Mouse (Mus musculus) cerebellum, adult 11-12 months (tissue): Measurements from ENCODE around the gene Smarcd1.
"Not testable (repeated sequence)": the region's sequence is repeated elsewhere in the genome, so short reads cannot be mapped to it uniquely, and the experiment has no call there.

Experiments used
- DNase-seq: peaks from one replicate; pipeline ENCODE4 v3.0.0; 2022

The Smarcd1 gene

DNA sequence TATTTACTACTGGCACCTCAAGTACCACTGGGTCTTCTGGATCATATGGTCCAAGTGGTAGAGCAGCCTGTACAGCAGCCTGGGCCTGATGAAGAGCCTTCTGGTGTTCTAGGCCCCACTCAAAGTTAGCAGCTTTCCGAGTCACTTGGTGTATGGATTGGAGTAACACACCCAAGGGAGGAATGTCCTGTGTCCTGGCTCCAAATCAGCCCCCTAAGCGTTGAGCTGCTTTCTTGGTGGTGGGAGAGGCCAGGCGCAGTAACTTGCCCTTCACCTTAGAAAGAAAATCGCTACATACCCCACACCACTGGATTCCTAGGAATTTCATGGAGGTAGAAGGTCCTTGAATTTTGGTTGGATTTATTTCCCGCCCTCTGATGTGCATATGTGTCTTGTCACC, 17.8 kb upstream of the Smarcd1 start:
- DNase-seq: no peak

DNA sequence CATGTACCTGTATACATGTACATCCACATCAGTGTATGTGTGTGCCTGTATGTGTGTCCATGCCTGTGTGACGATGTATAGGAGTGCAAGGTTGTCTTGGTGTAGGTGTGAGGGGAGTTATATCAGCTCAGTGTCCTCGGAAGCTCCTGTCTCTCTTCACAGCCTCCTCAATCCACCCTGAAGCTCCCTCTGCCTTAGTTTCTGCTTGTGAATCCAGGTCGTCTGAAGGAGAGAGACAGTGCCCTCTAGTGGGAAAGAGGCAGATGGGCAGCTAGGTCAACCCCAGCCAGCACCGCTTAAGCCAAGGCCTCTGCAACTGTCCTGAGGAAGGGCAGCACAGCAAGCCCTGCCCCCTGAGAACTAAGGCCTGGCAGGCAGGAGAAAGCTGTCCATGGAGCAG, 13.2 kb upstream of the Smarcd1 start:
- peak; percentile 79 for DNase-seq

DNA sequence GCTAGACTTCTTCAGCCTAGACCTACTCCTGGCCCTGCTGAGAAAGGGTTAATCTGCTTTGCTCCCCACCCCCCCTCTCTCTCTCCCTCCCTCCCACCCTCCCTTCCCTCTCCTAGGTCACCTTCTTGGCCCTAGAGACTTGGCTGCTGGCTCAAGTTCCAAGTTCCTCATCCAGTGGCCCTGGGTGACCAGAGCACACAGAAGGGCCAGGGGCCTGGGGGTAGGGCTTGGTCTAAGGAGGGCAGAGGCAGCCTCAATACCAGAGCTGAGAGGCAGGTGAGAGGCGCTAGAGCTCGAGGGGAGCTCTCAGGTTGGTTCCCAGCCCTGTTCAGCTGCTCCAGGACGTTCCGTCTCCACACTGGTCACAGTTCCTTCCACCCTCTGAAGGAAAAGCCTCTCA, 11.0 kb upstream of the Smarcd1 start:
- no peak for DNase-seq

DNA sequence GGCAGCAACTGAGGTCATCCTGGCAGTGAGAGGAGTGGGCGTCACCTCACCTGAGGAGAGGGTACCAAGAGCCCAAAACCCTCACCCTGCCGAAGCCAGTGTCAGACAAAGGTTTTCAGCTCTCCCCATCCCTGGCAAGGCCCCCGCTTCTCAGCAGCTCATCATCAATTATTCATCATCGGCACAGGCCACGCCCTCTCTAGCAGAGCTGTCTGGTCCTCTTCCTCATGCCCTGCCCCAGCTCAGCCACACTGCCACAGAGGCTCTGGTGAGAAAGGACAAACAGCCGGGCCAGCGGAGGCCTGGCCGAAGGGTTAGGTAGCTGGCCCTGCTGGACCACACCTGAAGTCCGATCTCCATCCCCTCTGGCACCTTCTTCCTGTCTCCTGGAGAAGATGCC, 10.0 kb upstream of the Smarcd1 start:
- no peak for DNase-seq

DNA sequence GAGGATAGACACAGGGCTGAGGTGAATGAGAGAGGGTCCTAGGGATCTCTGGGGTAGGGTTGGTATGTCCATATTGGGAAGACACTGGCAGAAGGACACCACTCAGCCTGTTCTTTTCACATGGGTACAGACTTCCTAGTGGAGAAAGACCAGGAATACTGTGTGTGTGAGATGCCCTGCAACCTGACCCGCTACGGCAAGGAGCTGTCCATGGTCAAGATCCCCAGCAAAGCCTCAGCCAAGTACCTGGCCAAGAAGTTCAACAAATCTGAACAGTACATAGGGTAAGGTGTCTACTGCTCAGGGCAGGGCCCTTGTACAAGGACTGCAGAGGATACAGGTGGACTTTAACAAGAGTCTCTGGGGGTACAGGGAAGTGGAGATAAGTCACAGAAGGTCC, 4.6 kb upstream of the Smarcd1 start:
- no peak for DNase-seq

DNA sequence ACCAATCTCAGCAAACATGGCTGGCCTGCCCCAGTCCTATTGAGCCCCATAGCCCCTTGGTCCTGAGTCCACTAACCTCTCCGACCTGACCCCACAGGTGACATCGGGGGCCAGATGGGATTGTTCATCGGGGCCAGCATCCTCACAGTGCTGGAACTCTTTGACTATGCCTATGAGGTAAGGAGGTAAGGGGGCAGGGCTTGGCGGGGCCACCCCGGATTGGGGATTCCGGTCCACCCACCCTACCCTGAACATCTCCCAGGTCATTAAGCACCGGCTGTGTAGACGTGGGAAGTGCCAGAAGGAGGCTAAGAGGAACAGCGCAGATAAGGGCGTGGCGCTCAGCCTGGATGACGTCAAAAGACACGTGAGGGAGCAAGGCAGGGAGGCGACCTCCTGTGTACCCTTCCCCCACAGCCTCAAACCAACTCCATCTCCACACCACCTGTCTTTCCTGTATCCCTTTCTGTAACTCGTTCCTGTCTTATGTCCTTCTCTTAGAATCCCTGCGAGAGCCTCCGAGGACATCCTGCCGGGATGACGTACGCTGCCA, 3.3 kb upstream of the Smarcd1 start:
- DNase-seq: no peak

DNA sequence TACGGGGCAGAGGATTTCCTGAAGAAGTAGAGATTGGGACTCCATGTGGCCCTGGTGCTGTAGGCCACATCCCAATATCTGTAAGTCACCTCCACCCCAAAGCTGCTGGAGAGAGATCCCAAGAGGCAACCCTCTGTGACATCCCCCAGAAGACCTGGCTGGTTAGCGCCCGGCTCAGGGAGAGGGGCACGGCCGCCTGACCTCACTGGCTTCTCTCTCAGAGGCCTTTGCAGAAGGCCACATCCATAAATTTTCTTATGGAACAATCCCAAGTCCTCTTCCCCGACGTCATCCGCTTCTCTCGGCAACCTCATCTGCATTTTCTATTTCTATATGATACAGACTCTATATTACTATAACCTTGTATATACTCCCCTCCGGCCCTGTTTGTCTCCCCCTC, 2.2 kb upstream of the Smarcd1 start:
- DNase-seq: no peak

DNA sequence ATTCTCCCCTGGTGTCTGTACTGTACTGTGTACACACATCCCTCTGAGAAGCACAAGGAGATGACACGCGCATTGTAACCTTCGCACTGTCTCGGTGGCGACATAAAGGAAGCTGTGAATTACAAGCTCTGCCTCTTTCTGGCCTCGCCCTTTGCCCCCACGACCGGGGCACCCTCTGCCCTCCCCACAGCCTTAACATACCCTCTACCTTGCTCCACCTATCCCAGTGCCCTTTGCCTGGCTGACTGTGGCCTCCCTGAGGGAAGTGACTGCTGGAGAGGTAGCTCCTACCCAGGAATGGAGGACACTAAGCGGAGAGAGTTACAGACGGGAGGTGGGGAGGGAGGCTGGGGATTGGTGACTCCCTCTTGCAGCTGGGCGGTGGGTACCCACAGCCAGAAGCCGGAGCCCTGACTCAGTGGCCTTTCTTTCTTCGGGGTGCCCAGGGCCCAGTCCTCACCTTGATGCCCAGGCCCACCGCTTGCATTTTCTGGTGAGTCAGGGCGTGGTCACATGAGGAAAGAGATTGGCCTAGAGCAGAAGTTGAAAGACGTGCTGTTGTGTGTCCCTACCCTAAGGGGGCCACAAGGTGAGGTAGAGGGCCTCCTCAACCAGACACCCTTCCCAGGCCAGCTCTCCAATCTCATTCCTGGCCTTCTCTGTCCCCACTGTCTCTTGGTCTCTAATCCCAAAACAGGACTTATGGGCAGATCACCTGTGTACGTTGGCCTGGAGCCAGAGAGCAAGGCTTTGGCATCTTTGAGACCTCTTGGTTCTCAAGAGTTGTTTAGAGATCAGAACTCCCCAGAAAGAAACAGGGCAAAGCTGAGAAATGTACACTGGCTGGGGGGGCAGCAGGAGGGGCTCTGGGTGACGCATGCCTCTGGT, 1.5 kb upstream of the Smarcd1 start:
- no peak for DNase-seq

DNA sequence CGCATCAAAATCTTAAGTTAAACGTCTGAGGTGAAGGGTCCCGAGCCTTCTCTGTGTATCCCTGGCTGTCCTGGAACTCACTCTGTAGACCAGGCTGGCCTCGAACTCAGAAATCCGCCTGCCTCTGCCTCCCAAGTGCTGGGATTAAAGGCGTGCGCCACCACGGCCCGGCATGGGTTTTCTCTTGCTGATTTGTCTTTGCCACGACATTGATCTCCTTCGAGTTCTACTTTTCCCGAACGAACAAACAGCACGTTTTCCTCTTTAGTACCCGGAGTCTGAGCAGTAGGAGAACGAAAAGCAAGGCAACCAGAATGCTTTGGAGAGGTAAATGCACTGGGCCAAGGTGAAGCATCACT, 310 bp upstream of the Smarcd1 start:
- not testable (repeated sequence) for DNase-seq

DNA sequence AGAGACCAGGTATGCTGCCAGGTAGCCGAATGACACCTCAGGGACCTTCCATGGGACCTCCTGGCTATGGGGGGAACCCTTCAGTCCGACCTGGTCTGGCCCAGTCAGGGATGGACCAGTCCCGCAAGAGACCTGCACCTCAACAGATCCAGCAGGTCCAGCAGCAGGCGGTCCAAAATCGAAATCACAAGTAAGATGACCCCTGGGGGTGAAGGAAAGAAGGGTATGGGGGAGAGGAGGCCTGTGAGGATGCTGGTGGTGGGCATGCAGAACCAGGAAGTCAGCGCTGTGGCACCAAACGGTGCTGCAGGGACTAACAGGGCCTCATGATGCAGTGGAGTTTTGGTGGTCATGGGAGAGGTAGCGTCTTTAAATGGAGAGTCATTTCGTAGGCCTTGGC, 1.2 kb downstream of the Smarcd1 start:
- DNase-seq: no peak

DNA sequence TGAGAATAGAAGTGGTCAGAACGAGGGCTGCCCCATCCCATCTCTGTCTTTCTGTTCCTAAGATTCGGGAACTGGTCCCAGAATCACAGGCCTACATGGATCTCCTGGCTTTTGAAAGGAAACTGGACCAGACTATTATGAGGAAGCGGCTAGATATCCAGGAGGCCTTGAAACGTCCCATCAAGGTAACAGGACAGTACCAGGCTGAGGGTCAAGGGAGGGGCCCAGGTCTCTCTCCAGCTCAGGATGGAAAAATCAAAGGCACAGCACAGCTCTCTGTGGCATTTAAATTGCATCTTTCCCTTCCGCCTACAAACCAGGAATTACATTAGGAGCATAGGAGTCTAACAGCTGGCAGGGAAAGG, 1.7 kb downstream of the Smarcd1 start:
- DNase-seq: no peak

DNA sequence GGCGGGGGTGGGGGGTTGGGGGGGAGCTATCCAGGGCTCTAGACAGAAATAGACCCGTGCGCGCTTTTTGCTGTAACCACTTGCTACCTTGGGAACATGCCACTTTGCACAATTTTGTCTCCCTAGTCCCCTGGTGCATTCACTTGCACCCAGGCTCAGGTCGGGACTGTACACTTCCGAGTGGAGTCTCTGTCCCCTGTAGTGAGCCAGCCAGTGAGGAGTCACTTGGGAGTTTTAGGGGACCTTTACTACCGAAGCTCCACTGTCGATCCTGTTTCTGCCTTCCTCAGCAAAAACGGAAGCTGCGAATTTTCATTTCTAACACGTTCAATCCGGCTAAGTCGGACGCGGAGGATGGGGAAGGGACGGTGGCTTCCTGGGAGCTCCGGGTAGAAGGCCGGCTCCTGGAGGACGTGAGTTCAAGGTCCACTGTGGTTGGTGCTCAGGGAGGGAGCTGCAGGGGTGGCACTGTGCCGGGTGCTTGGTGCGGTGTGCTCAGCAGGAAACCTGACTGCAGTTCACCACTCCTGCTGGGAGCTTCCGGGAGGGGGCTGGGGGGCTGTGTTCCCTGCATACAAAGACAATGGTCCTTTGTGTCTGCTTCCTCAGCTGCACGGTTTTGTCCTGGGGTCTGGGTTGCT, 2.2 kb downstream of the Smarcd1 start:
- no peak for DNase-seq

DNA sequence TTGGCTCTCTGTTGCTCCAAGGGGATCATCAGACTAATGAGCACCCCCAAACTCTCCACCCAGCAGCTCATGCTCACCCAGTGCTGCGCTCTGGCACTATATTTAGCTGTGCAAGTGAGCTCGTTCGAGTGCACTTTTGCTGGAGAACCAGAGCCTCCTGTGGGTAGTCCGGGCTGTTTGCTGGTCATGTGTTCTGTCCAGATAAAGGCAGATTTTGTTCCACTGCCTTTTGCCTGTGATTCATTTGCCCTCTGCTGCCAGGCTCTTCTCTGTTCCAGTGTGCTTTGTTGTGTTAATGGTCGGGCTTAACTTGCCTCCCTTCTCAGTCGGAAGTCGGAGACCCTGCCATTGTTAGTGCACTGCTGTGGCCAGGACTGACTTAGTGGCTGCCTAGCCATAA, 3.0 kb downstream of the Smarcd1 start:
- no peak for DNase-seq

DNA sequence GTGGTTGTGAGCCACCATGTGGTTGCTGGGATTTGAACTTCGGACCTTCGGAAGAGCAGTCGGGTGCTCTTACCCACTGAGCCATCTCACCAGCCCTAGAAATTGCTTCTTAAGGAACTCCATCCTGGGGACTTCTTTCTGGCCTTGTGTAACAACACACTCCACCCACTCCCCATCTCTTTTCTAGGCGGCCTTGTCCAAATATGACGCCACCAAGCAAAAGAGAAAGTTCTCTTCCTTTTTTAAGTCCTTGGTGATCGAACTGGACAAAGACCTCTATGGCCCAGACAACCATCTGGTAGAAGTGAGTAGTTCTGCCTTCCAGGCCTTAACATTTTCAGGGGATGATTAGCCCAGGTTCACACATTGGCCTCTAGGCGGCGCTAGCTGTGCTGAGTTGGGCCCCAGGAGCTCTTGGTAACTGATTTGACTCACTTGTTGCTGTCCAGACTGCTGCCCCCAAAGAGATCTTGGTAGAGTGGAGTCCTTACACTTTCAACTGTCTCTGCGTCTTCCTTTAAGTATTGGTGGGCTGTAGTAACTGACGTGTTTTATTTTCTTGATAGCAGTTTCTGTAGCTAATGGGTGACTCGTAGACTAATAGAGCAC, 3.6 kb downstream of the Smarcd1 start, which contains the start of gene Gm17349:
Gene Gm17349, minus strand, starts transcription at position 51 of the 609 bp plus-strand sequence.
- peak; percentile 72 for DNase-seq

DNA sequence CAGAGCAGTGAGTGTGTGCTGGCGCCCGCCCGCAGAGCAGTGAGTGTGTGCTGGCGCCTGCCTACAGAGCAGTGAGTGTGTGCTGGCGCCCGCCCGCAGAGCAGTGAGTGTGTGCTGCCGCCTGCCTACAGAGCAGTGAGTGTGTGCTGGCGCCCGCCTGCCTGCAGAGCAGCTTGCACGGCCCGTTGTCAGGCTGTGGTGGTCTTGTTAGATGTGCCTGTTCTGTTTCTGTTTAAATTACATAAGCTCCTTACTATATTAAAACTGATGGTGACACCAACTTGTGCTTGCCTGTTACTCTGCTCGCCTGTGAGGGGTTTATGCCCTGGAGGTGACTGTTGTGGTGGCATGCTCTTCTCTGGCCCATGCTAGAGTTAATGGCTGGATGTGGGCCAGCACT, 6.2 kb downstream of the Smarcd1 start:
- no peak for DNase-seq

DNA sequence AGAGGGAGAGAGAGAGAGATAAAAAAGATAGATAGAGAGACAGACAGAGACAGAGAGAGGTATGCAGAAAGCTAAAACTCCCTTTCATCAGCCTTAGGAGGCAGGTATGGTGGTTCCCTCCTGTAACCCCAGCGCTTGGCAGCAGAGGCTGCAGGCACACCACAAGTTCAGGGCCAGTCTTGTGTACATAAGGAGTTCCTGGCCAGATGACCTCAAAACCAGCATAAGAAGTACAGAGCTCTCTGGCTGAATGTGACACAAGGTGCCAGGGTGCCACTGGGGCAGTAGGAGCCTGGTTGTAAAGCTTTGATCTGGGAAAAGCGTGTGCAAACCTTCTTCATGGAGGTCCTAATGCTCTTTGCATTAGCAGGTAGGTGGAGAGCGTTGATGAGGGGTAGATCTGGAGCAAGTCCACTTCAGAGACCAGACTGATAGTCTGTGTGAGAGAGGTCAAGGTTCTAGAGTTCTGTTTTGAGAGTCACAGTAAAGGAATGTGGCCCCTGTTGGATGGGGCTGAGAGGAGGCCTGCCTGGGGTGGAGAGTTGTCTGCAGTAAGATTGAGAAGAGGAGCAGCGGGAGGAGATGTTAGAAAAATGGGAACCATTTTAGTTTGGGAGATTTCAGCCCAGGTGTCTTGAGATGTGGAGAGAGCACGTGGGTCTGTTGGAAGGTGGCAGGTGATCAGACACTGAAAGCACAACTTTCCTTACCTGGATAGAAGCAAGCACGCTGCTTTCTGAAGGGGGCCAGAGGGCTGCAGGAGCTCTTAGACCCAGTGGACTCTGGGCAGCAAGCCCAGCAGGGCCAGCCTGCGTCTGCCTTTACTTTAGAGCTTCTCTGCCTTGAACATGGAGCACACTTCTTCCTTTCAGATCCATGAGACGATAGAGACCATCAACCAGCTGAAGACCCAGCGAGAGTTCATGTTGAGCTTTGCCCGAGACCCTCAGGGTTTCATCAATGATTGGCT, 8.6 kb downstream of the Smarcd1 start:
- DNase-seq: no peak

DNA sequence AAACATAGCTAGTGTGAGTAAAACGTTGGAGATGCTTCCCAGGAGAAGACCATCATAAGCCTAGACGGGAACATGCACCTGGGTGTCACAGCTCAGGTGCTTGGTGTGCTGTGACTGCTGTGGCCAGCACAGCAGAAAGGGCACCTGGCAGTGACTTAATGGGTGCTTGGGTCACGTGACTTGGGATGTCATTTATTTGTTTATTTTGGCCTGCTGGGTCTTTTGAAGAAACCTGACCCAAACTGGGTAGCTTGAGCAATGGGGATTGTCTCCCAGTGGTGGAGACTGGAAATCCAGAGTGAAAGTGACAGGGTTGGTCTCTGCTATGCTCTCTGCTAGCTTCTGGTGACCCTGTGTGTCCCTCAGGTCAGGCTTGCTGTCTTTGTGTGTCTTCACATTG, 9.6 kb downstream of the Smarcd1 start:
- DNase-seq: no peak

DNA sequence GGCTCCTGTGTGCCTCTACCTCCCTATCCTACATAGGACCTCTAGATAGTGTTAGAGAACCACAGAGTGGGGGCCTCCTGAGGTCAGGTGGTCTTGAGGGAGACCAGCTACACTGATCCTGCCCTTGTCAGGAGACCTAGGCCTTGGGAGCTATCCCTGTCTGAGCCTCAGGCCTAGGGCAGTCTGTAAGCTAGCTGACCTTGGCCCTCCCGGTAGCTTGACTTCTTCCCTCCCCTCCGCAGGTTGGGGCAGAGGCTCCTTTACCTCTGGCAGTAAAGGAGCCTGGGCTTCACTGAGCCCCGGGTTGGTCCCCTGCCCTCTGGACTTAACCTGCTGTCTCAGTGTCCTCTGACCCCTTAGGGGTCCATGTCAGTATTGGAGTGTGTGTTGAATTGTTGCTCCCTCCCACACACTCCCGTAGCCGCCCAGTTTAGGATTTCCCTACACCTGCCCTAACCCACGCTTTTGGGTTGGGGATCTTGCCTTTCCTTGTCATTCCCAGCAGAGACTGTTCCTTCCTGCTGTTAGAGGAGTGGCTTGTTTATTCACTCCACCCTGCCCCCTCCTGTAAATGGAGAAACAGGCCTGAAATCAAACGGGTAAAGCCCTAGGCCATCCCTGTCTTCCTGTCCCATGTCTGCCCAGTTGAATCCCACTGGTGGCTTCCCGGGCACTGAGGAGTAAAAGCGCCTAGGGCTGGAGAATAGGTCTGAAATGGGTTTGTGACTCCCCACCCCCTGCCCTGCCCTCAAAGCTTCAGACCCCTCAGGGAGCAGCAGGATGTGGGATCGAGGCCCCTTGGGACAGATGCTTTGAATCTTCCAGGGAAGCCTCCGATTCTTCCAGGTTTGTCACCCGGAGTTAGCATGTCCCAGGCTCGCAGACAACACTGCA, 11.0 kb downstream of the Smarcd1 start:
- no peak for DNase-seq

DNA sequence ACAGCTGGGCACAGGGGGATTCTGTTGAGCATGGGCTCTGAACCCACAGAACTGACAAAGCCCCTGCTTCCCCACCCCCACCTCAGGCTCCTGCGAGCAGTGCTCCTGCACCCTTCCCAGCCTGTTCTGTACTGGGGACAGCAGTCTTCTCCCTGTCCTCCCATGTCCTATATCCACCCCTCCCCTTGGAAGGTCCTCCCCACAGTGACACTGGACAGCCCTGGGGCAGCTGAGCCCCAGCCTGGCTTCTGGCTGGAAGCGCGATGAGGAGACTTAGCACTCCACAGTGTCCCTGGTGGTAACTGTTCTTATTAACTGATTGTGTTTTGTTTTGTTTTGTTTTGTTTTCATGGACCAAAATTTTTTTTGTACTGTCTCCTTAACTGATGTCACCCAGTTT, 11.6 kb downstream of the Smarcd1 start:
- DNase-seq: no peak

DNA sequence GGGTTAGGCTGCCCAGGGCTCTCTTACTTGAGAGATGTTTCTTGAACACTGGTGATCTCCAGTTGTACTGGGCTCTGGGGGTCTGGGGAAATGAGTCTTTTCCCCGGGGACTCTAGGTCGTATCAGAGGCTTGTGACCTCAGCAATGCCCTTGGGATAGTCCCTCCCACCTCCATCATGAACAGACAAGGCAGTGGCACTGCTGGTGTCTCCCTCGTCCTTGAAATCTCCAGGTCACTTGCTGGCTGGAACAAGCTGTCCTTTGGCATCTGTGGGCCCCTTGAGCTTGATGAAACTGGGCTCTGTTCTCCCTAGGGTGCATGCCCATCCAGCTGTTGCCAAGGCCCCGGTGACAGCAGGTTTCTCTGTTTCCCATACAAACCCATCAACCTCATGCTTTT, 12.3 kb downstream of the Smarcd1 start:
- peak; percentile 64 for DNase-seq

DNA sequence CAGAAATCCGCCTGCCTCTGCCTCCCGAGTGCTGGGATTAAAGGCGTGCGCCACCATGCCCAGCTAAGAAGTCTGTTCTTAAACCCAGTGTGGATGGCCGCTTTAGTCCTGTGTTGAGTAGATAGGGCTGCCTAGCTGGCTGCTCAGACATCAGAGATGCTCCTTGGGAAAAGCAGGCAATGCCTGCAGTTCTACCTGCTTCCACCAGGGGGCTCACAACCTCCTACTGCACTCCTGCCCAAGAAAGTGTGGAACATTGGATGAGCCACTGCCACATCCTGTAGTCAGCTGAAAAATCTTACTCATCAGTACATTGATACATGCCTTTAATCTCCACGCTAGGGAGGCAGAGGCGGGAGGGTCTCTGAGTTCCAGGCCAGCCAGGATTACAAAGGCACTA, 12.9 kb downstream of the Smarcd1 start:
- peak; percentile 88 for DNase-seq
